Mouse (Mus musculus) spleen, adult 2 months (tissue): Measurements from ENCODE around the gene Ythdf2.

Source experiments
- CTCF ChIP-seq: fragments of 200-500 bp; IDR thresholded peaks from 2 replicates; pipeline ENCODE4 v1.5.1; 2011; ENCODE audit warnings: mild to moderate bottlenecking, inconsistent platforms; ENCODE audit not compliant: insufficient read depth, insufficient read length, insufficient replicate concordance; ENCODE audit errors: extremely low read depth
- POLR2A ChIP-seq: fragments of 200-500 bp; IDR thresholded peaks from 2 replicates; pipeline ENCODE4 v1.6.1; 2011; ENCODE audit warnings: low read depth, low read length, inconsistent platforms

GRCm38 (mm10) chr4:132169271-132169670 lies 42.8 kb downstream of the Ythdf2 start:
- TF ChIP-seq POLR2A = no peak
- TF ChIP-seq CTCF = no peak
